Mouse (Mus musculus) kidney, embryonic 16.5 days (tissue): ENCODE results near the gene Gm10401. TPM values are rescaled to one million over a fixed set of nuclear protein-coding genes. Genes with fewer than 3 reads are reported as not detected.
"Not testable (repeated sequence)": the region's sequence is repeated elsewhere in the genome, so short reads cannot be mapped to it uniquely, and the experiment has no call there.

Experiments
- ATAC-seq: fragments of 200-750 bp; cut with Nextera tagmentation; 2 replicates; pipeline ENCODE4 v1.8.0; 2017; ENCODE audit warnings: moderate TSS enrichment; ENCODE audit not compliant: low FRiP score, low TSS enrichment
- H3K27ac ChIP-seq: fragments of 300-500 bp; sonication (generic); 2 replicates; pipeline ENCODE4 v1.5.1; 2014; ENCODE audit warnings: low read length
- H3K27me3 ChIP-seq: fragments of 300-500 bp; sonication (generic); 2 replicates; pipeline ENCODE4 v1.6.1; 2014; ENCODE audit warnings: low read length, control low read depth, mixed read lengths; ENCODE audit not compliant: insufficient read depth
- H3K36me3 ChIP-seq: fragments of 300-500 bp; sonication (generic); 2 replicates; pipeline ENCODE4 v1.6.1; 2014; ENCODE audit warnings: low read length, control low read depth, mixed read lengths; ENCODE audit not compliant: insufficient read depth
- H3K4me1 ChIP-seq: fragments of 300-500 bp; sonication (generic); 2 replicates; pipeline ENCODE4 v1.6.1; 2014; ENCODE audit warnings: low read length, control low read depth, mixed read lengths; ENCODE audit not compliant: insufficient read depth
- H3K4me2 ChIP-seq: fragments of 300-500 bp; sonication (generic); replicated peaks from 2 replicates; pipeline ENCODE4 v1.6.1; 2014; ENCODE audit warnings: low read depth, low read length
- H3K4me3 ChIP-seq: fragments of 300-500 bp; sonication (generic); 2 replicates; pipeline ENCODE4 v1.5.1; 2014; ENCODE audit warnings: mild to moderate bottlenecking, low read length
- H3K9ac ChIP-seq: fragments of 300-500 bp; sonication (generic); replicated peaks from 2 replicates; pipeline ENCODE4 v1.6.1; 2014; ENCODE audit warnings: low read length
- H3K9me3 ChIP-seq: fragments of 300-500 bp; sonication (generic); 2 replicates; pipeline ENCODE4 v1.6.1; 2016; ENCODE audit warnings: low read length, control low read depth
- WGBS: fragments of 180-500 bp; shearing (Covaris S2); extraction: QIAGEN DNeasy Blood & Tissue Kit; methylation state at CpG from one replicate; pipeline ENCODE4 v1.1.7; 2014; 5-methylcytosine and 5-hydroxymethylcytosine counted together
- polyA plus RNA-seq: library from polyadenylated mRNA; unstranded; fragments of >200 nt; fragmentation: Nextera tagmentation; extraction: Ambion mirVana; gene quantifications from 2 replicates; pipeline ENCODE4 v1.2.1, GENCODE M21; 2015

The Gm10401 gene
- polyA plus RNA-seq, 1 experiment from 2014 or later = 28.2 TPM

DNA sequence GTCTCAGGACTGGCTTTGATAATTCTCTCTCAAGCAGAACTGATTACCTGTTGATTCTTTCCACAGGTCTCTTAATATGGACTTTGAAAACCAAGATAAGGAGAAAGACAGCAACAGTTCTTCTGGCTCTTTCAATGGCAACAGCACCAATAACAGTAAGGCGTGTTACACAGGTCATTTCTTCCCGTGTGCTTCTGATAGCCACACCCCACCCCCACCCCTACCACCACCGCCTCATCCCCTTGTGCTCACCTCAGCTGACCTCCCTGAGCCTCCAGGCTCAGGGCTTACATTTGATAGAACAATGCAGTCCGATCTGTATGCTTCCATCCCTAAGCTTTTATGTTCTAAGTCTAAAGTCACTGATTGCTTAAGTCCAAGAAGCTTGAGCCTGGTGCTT lies 23.3 kb downstream of the Gm10401 start:
- peaks cover 31% of the 10 kb centered on the region for H3K4me1 ChIP-seq
- WGBS = 60% methylated on average over 4 of the region's 4 CpGs

DNA sequence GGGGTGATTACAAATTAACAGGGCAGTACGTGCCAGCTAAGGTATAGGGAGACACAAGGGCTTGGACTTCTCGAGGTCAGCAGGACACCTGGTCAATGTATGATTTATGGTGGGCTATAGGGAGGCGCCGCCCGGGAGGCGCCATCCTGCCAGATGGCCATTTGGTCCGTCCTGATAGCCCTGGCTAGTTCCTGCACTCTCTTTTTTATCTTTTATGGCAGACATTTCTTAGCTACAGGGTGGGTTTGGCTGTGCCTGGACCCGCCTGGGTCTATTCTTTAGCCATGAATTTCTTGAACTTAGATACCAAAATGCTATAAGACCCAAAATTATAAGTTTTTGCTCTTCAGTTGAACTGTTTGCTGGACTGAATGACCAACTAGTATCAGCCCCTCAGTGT lies 24.8 kb downstream of the Gm10401 start:
- peaks cover 13% of the 10 kb centered on the region for H3K36me3 ChIP-seq
- 15% methylated on average over 8 of the region's 8 CpGs for WGBS
- not testable (repeated sequence) for H3K27me3 ChIP-seq, H3K4me2 ChIP-seq, H3K9me3 ChIP-seq, H3K9ac ChIP-seq, ATAC-seq, H3K4me3 ChIP-seq
- H3K4me1 ChIP-seq = peaks cover 33% of the 10 kb centered on the region
- peak overlapping the region; percentile 37; the same call in 1 of the 2 replicates for H3K27ac ChIP-seq

More for the DNA sequence above, 23.3 kb downstream of the Gm10401 start:
- Histone ChIP-seq H3K36me3 (peaks cover 13% of the 10 kb centered on the region), H3K9ac (no peak overlapping the region), H3K9me3 (no peaks in the 10 kb centered on the region), H3K4me3 (no peak overlapping the region), H3K27me3 (no peaks in the 10 kb centered on the region), H3K27ac (no peak overlapping the region), H3K4me2 (no peak overlapping the region)
- no peak for ATAC-seq

DNA sequence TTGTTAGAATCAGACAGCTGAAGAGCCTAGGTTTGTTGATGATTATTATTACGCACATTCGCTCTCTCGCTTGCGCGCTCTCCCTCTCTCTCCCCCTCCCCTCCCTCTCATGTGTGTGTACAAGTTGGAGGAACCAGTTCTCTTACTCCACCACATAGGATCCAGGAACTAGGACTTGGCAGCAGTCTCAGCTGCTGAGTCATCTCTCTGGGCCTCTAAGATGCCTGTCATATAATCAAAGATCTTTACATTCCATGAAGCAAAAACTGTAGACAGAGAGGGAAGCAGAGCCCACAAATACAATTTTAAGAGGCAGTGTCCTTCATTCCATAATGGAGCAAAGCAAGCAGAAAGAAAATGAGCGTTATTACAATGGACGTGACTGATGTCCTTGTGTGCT lies 26.0 kb downstream of the Gm10401 start:
- ATAC-seq = no peak
- H3K9me3 ChIP-seq = no peaks in the 10 kb centered on the region
- no peak overlapping the region for H3K9ac ChIP-seq
- no peaks in the 10 kb centered on the region for H3K27me3 ChIP-seq
- H3K4me3 ChIP-seq = no peak overlapping the region
- H3K4me1 ChIP-seq = peaks cover 37% of the 10 kb centered on the region
- H3K27ac ChIP-seq = peak overlapping the region; percentile 30
- WGBS = 78% methylated on average over 7 of the region's 7 CpGs
- no peak overlapping the region for H3K4me2 ChIP-seq
- peaks cover 13% of the 10 kb centered on the region for H3K36me3 ChIP-seq

DNA sequence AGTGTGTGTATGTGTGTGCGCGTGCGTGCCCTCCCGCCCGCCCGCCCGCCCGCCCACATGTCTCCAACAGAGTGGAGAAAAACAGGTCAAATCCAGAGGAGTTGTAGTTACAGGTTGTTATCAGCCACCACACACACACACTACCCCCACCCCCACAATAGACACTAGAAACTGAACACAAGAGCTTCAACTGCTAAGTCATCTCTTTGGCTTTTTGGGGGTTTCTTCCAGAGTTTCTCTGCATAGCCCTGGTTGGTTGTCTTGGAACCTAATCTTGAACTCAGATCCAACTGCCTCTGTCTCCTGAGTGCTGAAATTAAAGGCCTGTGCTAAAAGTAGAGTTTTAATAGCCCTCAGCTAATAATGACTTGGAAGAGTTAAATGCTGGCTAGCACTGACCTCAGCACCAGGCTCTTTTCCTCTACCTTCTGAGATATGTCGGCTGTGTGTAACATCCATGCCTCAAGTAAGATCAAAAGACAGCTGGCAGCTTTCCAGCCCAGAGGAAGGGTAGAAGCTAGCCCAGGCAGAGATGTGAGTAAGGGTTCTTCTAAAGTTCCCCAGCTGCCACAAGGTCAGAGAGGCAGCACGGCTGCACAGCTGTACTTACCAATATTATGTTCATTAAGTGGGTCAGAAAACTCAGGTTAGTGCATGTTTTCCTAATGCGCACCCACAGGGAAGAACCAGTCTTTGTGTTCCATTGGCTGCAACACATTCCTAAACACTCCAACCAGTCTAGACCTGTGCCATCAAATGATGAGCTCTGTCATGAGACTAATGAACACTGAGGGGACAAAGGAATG lies 26.8 kb downstream of the Gm10401 start:
- ATAC-seq = no peak
- Histone ChIP-seq H3K4me3 (no peak overlapping the region), H3K27ac (peak overlapping the region; percentile 30), H3K27me3 (no peaks in the 10 kb centered on the region), H3K9me3 (no peaks in the 10 kb centered on the region), H3K9ac (no peak overlapping the region), H3K4me1 (peaks cover 37% of the 10 kb centered on the region), H3K4me2 (no peak overlapping the region), H3K36me3 (peaks cover 12% of the 10 kb centered on the region)
- WGBS = 81% methylated on average over 11 of the region's 11 CpGs

DNA sequence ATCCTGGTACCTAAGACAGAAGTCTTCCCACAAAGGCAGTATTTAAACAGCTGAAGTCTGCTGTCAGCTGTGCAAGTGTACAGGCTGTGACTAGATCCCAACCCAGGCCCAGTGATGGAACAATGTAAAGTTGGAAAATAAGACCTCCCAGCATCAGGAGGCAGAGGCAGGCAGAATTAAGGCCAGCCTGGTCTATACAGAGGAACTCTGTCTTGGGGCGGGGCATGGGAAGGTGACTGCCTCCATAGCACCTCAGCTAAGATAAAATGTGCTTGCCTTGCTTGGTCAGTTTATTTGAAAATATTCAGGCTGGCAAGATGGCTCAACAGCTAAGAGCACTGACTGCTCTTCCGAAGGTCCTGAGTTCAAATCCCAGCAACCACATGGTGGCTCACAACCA lies 27.6 kb downstream of the Gm10401 start:
- no peaks in the 10 kb centered on the region for H3K9me3 ChIP-seq
- H3K27me3 ChIP-seq = no peaks in the 10 kb centered on the region
- ATAC-seq = no peak
- 97% methylated on average over 2 of the region's 2 CpGs for WGBS
- H3K27ac ChIP-seq = 0 out of 2 replicates have a peak overlapping the region, but pooled peaks have one; percentile 56
- H3K9ac ChIP-seq = no peak overlapping the region
- no peak overlapping the region for H3K4me3 ChIP-seq
- peaks cover 3% of the 10 kb centered on the region for H3K36me3 ChIP-seq
- peaks cover 37% of the 10 kb centered on the region for H3K4me1 ChIP-seq
- H3K4me2 ChIP-seq = no peak overlapping the region

DNA sequence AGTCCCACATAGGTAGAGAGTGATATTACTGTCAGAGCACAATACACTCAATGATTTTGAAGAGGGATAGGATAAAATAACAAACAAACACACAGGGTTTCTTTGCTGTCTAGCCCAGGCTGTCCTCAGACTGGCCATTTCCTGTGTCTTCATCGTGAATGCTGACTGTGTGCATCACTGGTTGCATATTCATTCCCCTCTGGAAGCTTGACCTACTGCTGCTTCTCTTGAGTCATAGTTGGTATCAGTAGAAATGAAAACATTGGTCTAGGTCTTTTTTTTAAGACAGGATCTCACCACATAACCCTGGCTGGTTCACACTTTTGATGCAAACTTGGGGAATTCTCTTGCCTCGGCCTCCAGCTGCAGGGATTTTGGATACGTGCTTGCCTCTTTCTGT lies 28.5 kb downstream of the Gm10401 start:
- no peaks in the 10 kb centered on the region for H3K27me3 ChIP-seq
- H3K9me3 ChIP-seq = no peaks in the 10 kb centered on the region
- ATAC-seq = no peak
- WGBS = 77% methylated on average over 3 of the region's 3 CpGs
- no peak overlapping the region for H3K4me2 ChIP-seq
- peaks cover 37% of the 10 kb centered on the region for H3K4me1 ChIP-seq
- H3K9ac ChIP-seq = no peak overlapping the region
- no peak overlapping the region for H3K4me3 ChIP-seq
- no peak overlapping the region for H3K27ac ChIP-seq
- H3K36me3 ChIP-seq = no peaks in the 10 kb centered on the region

DNA sequence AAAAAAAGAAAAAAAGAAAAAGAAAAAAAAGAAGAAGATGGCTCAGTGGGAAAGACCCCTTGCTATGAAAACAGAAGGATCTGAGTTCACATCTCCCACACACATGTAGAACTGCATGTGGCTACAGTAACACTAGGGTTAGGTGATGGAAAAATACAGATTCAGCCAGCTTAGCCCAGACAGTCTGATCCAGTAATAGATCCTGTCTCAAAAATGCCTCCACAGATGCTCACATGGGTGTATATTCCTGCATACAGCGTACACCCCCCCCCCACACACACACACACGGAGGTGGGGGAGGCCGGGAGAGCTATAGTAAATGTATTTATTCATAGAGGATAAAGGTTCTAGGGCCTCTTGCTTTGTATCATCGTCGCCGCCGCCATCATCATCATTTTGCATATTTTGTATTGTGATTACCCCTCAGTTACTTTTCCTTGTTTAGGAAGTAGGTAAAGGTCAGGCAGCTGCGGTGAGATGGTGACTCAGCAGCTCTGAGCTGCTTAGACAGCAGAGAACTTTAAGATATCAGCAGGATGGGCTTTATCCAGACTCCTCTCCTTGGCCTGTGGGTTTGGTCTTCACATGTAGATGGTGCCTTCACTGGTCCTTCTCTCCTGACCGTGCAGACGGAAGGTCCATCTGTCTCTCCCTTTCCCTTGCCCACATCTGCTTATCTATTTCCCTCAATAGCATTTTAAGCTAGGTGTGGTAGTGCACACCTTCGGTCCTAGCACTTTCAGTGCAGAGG lies 29.2 kb downstream of the Gm10401 start:
- H3K36me3 ChIP-seq = no peaks in the 10 kb centered on the region
- H3K27me3 ChIP-seq = no peaks in the 10 kb centered on the region
- 86% methylated on average over 11 of the region's 11 CpGs for WGBS
- peaks cover 45% of the 10 kb centered on the region for H3K4me1 ChIP-seq
- no peak overlapping the region for H3K9ac ChIP-seq
- no peak overlapping the region for H3K4me3 ChIP-seq
- no peak overlapping the region for H3K4me2 ChIP-seq
- no peak overlapping the region for H3K27ac ChIP-seq
- H3K9me3 ChIP-seq = no peaks in the 10 kb centered on the region
- no peak for ATAC-seq

DNA sequence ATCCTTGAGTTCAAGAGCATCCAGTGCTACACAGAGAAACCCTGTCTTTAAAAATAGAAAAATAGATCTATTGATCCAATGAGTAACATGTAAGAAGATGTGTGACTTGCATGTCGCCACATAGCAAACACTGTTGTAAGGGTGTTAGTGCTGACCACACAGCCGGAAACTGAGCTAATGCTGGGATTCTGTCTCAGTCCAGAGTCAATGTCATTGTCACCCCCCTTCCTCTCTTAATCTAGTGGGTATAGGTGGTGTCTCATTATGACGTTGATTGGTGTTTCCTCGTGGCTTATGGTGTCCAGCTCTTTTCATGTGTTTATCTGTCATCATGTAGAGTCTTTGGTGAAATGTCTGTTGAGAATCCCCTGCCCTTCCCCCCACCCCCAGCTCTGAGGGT lies 31.9 kb downstream of the Gm10401 start:
- WGBS = 71% methylated on average over 4 of the region's 4 CpGs
- ATAC-seq = no peak
- no peaks in the 10 kb centered on the region for H3K9me3 ChIP-seq

DNA sequence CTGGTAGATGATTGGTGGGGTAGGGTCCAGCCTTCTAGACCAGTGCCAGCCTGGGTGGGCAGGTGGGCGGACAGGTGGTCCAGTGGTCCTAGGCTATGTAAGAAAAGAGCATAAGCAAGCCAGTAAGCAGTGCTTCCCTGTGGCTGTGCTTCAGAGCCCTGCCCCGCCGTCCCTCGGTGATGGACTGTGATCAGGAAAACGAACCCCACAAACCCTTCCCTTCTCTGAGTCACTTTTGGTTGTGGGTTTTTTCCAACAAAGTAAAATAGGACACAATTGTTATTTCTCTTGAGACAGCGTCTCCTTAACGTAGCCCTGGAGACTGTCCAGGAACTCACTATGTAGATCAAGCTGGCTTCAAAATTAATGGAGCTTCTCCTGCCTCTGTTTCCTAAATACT lies 34.7 kb downstream of the Gm10401 start:
- 87% methylated on average over 7 of the region's 7 CpGs for WGBS
- H3K9me3 ChIP-seq = no peaks in the 10 kb centered on the region
- ATAC-seq = no peak
- no peak overlapping the region for H3K9ac ChIP-seq
- H3K27me3 ChIP-seq = no peaks in the 10 kb centered on the region
- no peak overlapping the region for H3K4me3 ChIP-seq
- no peak overlapping the region for H3K27ac ChIP-seq
- peaks cover 12% of the 10 kb centered on the region for H3K4me1 ChIP-seq
- H3K4me2 ChIP-seq = no peak overlapping the region
- H3K36me3 ChIP-seq = peaks cover 8% of the 10 kb centered on the region; the same call in 1 of the 2 replicates

More for the DNA sequence above, 31.9 kb downstream of the Gm10401 start:
- Histone ChIP-seq H3K4me1 (peaks cover 22% of the 10 kb centered on the region), H3K4me3 (no peak overlapping the region), H3K36me3 (peaks cover 7% of the 10 kb centered on the region; the same call in 1 of the 2 replicates), H3K27me3 (no peaks in the 10 kb centered on the region), H3K4me2 (no peak overlapping the region), H3K27ac (no peak overlapping the region), H3K9ac (no peak overlapping the region)

DNA sequence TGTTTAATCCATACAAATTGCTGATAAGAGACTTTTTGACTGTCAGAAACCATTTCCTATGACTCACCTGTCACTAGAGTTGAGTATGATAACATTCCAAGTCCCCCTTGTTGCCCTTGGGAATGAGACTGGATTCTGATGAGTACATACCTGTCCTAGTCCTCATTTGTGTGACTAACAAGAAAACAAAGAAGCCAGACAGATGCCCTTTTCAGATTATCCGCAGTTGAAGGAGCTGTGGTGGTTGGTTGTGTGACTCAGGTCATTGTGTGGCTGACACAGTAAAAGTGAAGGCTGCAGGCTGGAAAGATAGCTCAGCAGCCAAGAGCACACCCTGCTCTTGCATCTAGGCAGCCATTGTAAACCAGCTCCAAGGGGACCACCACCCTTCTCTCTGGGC lies 35.5 kb downstream of the Gm10401 start:
- Histone ChIP-seq H3K4me2 (no peak overlapping the region), H3K27ac (no peak overlapping the region), H3K4me3 (no peak overlapping the region), H3K4me1 (peaks cover 8% of the 10 kb centered on the region; the same call in 1 of the 2 replicates), H3K9ac (no peak overlapping the region), H3K27me3 (no peaks in the 10 kb centered on the region), H3K9me3 (no peaks in the 10 kb centered on the region), H3K36me3 (peaks cover 8% of the 10 kb centered on the region; the same call in 1 of the 2 replicates)
- WGBS = 97% methylated on average over 1 of the region's 1 CpGs
- ATAC-seq = no peak
